Mouse (Mus musculus) liver, adult 2 months (tissue): ENCODE measurements around the gene Sh3bp1. TPM values are rescaled to one million over a fixed set of nuclear protein-coding genes. Genes with fewer than 3 reads are reported as not detected.

Experiments
- DNase-seq: peaks from one replicate; pipeline ENCODE4 v3.0.0-alpha.2; 2011; ENCODE audit warnings: low read depth, low spot score; ENCODE audit errors: extremely low read depth
- H3K27ac ChIP-seq: fragments of 200-500 bp; replicated peaks from 2 replicates; pipeline ENCODE4 v1.5.1; 2012; ENCODE audit warnings: low read depth, mild to moderate bottlenecking, control low read depth, inconsistent platforms, low read length; ENCODE audit not compliant: insufficient read depth
- H3K27me3 ChIP-seq: fragments of 200-500 bp; 2 replicates; pipeline ENCODE4 v1.6.1; 2012; ENCODE audit warnings: mild to moderate bottlenecking, moderate library complexity, low read length, inconsistent platforms; ENCODE audit not compliant: control insufficient read depth, insufficient read depth
- H3K36me3 ChIP-seq: fragments of 200-500 bp; 2 replicates; pipeline ENCODE4 v1.6.1; 2012; ENCODE audit warnings: low read length, inconsistent platforms; ENCODE audit not compliant: control insufficient read depth, insufficient read depth
- H3K4me1 ChIP-seq: fragments of 200-500 bp; 2 replicates; pipeline ENCODE4 v1.6.1; 2011; ENCODE audit warnings: low read length; ENCODE audit not compliant: control insufficient read depth, insufficient read depth
- H3K4me3 ChIP-seq: fragments of 200-500 bp; 2 replicates; pipeline ENCODE4 v1.5.1; 2011; ENCODE audit warnings: low read depth, mild to moderate bottlenecking, control low read depth, low read length, moderate library complexity; ENCODE audit not compliant: insufficient read depth
- H3K79me2 ChIP-seq: fragments of 200-500 bp; 2 replicates; pipeline ENCODE4 v1.6.1; 2012; ENCODE audit warnings: inconsistent platforms, mild to moderate bottlenecking, low read length, moderate library complexity; ENCODE audit not compliant: control insufficient read depth, insufficient read depth
- H3K9ac ChIP-seq: fragments of 200-500 bp; 2 replicates; pipeline ENCODE4 v1.6.1; 2012; ENCODE audit warnings: low read depth, mild to moderate bottlenecking, control low read depth, inconsistent platforms, low read length
- CTCF ChIP-seq: fragments of 200-500 bp; IDR thresholded peaks from 2 replicates; pipeline ENCODE4 v1.5.1; 2011; ENCODE audit warnings: low read depth, low read length, control low read depth
- POLR2A ChIP-seq: fragments of 200-500 bp; IDR thresholded peaks from 2 replicates; pipeline ENCODE4 v1.6.1; 2011; ENCODE audit warnings: low read length, control low read depth; ENCODE audit not compliant: insufficient read depth; ENCODE audit errors: extremely low read depth
- WGBS: fragments of 180-500 bp; shearing (Covaris S2); methylation state at CpG from one replicate; pipeline ENCODE4 v1.1.7; 2018; 5-methylcytosine and 5-hydroxymethylcytosine counted together
- polyA plus RNA-seq: library from polyadenylated mRNA; depleted of rRNA; stranded (reverse); fragments of >200 nt; gene quantifications from 2 replicates; pipeline ENCODE4 v1.2.3, GENCODE M21; 2012; rRNA removed
- total RNA-seq: library from RNA; depleted of rRNA; stranded (reverse); fragments of >200 nt; gene quantifications from 2 replicates; pipeline ENCODE4 v1.2.3, GENCODE M21; 2014; rRNA removed

Sh3bp1 gene
- total and polyA plus RNA-seq, 2 experiments = 0.37 to 6.0 TPM

DNA sequence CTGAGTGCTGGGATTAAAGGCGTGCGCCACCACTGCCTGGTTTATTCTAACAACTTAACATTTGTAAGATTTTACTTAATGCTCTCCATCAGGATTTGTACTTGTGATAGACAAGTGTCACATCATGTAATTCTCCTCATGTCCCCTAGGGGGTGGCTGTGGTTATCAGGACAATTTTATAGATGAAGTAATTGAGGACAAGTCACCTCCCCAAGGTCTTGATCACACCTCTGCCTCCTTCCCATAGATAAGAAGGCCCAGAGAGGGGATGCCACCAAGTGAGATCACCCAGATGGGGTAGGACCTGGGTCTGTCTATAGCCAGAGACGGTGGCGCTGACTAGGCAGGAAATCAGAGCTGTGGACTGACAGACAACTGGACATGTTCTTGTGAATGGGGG lies 56.8 kb downstream of the Sh3bp1 start:
- Histone ChIP-seq H3K36me3 (no peaks in the 10 kb centered on the region), H3K9ac (no peak overlapping the region), H3K4me3 (no peak overlapping the region), H3K79me2 (no peaks in the 10 kb centered on the region), H3K4me1 (no peaks in the 10 kb centered on the region), H3K27me3 (no peaks in the 10 kb centered on the region), H3K27ac (no peak overlapping the region)
- TF ChIP-seq CTCF = peak; percentile 18; the same call in 1 of the 2 replicates
- no peak for TF ChIP-seq POLR2A
- 80% methylated on average over 4 of the region's 4 CpGs for WGBS
- DNase-seq = peak; percentile 47

DNA sequence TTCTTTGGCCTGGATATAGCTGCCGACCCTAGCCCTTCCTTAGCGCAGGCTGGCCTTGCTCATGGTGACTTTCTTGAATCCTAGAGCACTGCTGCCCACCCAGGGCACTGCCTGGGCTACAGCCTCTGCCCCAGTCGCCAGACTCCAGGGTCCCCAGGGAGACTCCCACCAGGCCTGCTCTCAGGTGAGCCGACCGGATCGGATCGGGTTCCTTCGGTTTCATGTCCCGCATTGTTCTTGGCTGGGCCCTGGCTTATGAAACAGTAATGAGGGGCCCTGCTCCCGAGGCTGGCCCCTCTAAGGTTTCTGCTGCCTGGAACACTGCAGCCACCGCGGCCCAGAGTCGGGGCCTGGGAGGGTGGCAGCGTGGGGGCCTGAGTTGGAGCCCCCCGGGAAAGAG lies 57.5 kb downstream of the Sh3bp1 start:
- Histone ChIP-seq H3K36me3 (no peaks in the 10 kb centered on the region), H3K4me3 (no peak overlapping the region), H3K9ac (no peak overlapping the region), H3K27me3 (no peaks in the 10 kb centered on the region), H3K4me1 (no peaks in the 10 kb centered on the region), H3K79me2 (no peaks in the 10 kb centered on the region), H3K27ac (no peak overlapping the region)
- 76% methylated on average over 15 of the region's 15 CpGs for WGBS
- no peak for DNase-seq
- no peak for TF ChIP-seq CTCF

DNA sequence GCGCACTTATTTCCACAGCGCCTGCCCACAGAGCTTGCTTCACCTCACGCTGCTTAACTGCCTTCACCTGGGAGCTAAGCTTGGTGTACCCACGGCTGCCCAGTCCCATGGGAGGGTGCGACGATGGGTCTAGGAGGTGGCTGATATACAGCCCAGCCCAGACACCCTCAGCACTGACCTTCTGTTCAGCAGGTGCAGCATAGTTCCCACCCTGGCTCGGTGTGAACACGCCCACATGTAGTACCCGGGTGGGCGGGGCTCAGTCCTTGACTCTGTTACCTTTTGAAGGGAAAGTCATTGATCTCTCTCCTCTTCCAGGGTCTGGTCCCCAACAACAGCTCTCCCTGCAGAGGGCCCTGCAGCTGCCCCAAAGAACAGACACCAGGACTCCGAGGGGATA lies 60.0 kb downstream of the Sh3bp1 start:
- TF ChIP-seq POLR2A (no peak), CTCF (no peak)
- H3K4me3 ChIP-seq = no peak overlapping the region
- H3K4me1 ChIP-seq = no peaks in the 10 kb centered on the region
- H3K36me3 ChIP-seq = no peaks in the 10 kb centered on the region
- no peaks in the 10 kb centered on the region for H3K27me3 ChIP-seq
- DNase-seq = no peak
- H3K9ac ChIP-seq = no peak overlapping the region
- 80% methylated on average over 11 of the region's 11 CpGs for WGBS
- no peaks in the 10 kb centered on the region for H3K79me2 ChIP-seq
- no peak overlapping the region for H3K27ac ChIP-seq

DNA sequence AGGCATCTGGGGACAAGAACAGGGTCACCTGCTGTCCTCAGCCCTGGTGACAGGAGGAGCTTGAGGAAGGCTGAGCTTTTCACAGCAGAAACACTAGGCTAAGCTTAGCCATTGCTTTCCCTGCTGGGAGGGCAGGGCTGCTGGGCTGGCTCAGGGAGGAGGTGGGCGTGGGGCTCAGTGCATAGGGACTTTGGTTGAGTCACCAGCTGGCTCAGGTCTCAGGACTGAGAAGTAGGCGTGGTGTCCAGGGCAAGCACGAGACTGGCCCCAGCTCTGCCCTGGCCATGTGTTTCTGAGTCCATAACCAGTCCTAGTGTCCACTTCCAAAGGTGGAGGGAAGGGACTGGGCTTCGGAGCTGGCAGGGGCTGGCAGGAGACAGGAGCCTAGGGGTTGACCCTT lies 60.5 kb downstream of the Sh3bp1 start:
- Histone ChIP-seq H3K79me2 (no peaks in the 10 kb centered on the region), H3K9ac (no peak overlapping the region), H3K36me3 (no peaks in the 10 kb centered on the region), H3K4me3 (no peak overlapping the region), H3K4me1 (no peaks in the 10 kb centered on the region), H3K27ac (no peak overlapping the region), H3K27me3 (no peaks in the 10 kb centered on the region)
- no peak for TF ChIP-seq CTCF
- TF ChIP-seq POLR2A = no peak
- no peak for DNase-seq
- WGBS = 45% methylated on average over 4 of the region's 4 CpGs

Other genes with a start within 250 kb of the Sh3bp1 start
- not detected in 2 replicates for gene Elfn2, start 181.0 kb upstream of the Sh3bp1 start, total RNA-seq
- gene Elfn2, start 181.0 kb upstream of the Sh3bp1 start, polyA plus RNA-seq = not detected in 2 replicates
- gene Mfng, start 126.3 kb upstream of the Sh3bp1 start, total RNA-seq = 0.74 and 1.1 TPM in 2 replicates
- 1.2 and 2.3 TPM in 2 replicates for gene Mfng, start 126.3 kb upstream of the Sh3bp1 start, polyA plus RNA-seq
- gene Card10, start 96.7 kb upstream of the Sh3bp1 start, total RNA-seq = 2.7 and 4.3 TPM in 2 replicates
- 15.0 and 18.7 TPM in 2 replicates for gene Card10, start 96.7 kb upstream of the Sh3bp1 start, polyA plus RNA-seq
- gene Cdc42ep1, start 57.1 kb upstream of the Sh3bp1 start, total RNA-seq = 6.5 and 8.5 TPM in 2 replicates
- gene Cdc42ep1, start 57.1 kb upstream of the Sh3bp1 start, polyA plus RNA-seq = 39.7 and 42.7 TPM in 2 replicates
- gene Lgals2, start 44.2 kb upstream of the Sh3bp1 start, total RNA-seq = 0.55 TPM in 1 of 2 replicates, not detected in the other
- gene Lgals2, start 44.2 kb upstream of the Sh3bp1 start, polyA plus RNA-seq = 0.57 TPM in 1 of 2 replicates, not detected in the other
- gene Gga1, start 22.6 kb upstream of the Sh3bp1 start, total RNA-seq = 4.4 and 6.4 TPM in 2 replicates
- 34.9 and 42.7 TPM in 2 replicates for gene Gga1, start 22.6 kb upstream of the Sh3bp1 start, polyA plus RNA-seq
- gene Gm49510, start 101 bp upstream of the Sh3bp1 start, total RNA-seq = not detected in 2 replicates
- gene Gm49510, start 101 bp upstream of the Sh3bp1 start, polyA plus RNA-seq = not detected in 2 replicates
- 0.27 and 0.37 TPM in 2 replicates for gene Pdxp, start 14.2 kb downstream of the Sh3bp1 start, total RNA-seq
- 0.62 and 1.2 TPM in 2 replicates for gene Pdxp, start 14.2 kb downstream of the Sh3bp1 start, polyA plus RNA-seq
- 23.2 and 31.6 TPM in 2 replicates for gene Lgals1, start 27.0 kb downstream of the Sh3bp1 start, total RNA-seq
- 25.2 and 26.9 TPM in 2 replicates for gene Lgals1, start 27.0 kb downstream of the Sh3bp1 start, polyA plus RNA-seq
- 4.0 and 5.3 TPM in 2 replicates for gene Nol12, start 35.2 kb downstream of the Sh3bp1 start, total RNA-seq
- 10.3 and 13.1 TPM in 2 replicates for gene Nol12, start 35.2 kb downstream of the Sh3bp1 start, polyA plus RNA-seq
- gene Triobp, start 48.0 kb downstream of the Sh3bp1 start, total RNA-seq = 11.9 and 14.3 TPM in 2 replicates
- 19.9 and 24.3 TPM in 2 replicates for gene Triobp, start 48.0 kb downstream of the Sh3bp1 start, polyA plus RNA-seq
- gene H1f0, start 128.7 kb downstream of the Sh3bp1 start, total RNA-seq = 64.2 and 82.1 TPM in 2 replicates
- 68.0 and 79.0 TPM in 2 replicates for gene H1f0, start 128.7 kb downstream of the Sh3bp1 start, polyA plus RNA-seq
- gene Galr3, start 142.1 kb downstream of the Sh3bp1 start, total RNA-seq = not detected in 2 replicates
- gene Galr3, start 142.1 kb downstream of the Sh3bp1 start, polyA plus RNA-seq = 0.09 TPM in 1 of 2 replicates, not detected in the other
- 5.1 and 6.4 TPM in 2 replicates for gene Ankrd54, start 163.1 kb downstream of the Sh3bp1 start, total RNA-seq
- 22.5 and 27.1 TPM in 2 replicates for gene Ankrd54, start 163.1 kb downstream of the Sh3bp1 start, polyA plus RNA-seq
- gene Eif3l, start 175.4 kb downstream of the Sh3bp1 start, total RNA-seq = 82.1 and 94.2 TPM in 2 replicates
- gene Eif3l, start 175.4 kb downstream of the Sh3bp1 start, polyA plus RNA-seq = 98.3 and 103 TPM in 2 replicates
- gene Micall1, start 209.1 kb downstream of the Sh3bp1 start, total RNA-seq = 3.0 and 3.3 TPM in 2 replicates
- 6.2 and 8.9 TPM in 2 replicates for gene Micall1, start 209.1 kb downstream of the Sh3bp1 start, polyA plus RNA-seq
- gene Polr2f, start 241.2 kb downstream of the Sh3bp1 start, total RNA-seq = 29.2 and 36.0 TPM in 2 replicates
- gene Polr2f, start 241.2 kb downstream of the Sh3bp1 start, polyA plus RNA-seq = 29.9 and 33.8 TPM in 2 replicates
- 0.65 and 0.67 TPM in 2 replicates for gene 1700088E04Rik, start 241.5 kb downstream of the Sh3bp1 start, total RNA-seq
- 0.25 and 0.65 TPM in 2 replicates for gene 1700088E04Rik, start 241.5 kb downstream of the Sh3bp1 start, polyA plus RNA-seq